Mouse (Mus musculus): ENCODE measurements at regions not wholly inside any gene's neighbourhood (a gene's known extent, or its start where the extent isn't known, plus 50 kb on each side); places are given as distances from the start of the nearest gene placed in this dataset.

- Histone ChIP-seq H3K27ac (ENCODE audit: insufficient read depth, low read depth) (no peak overlapping the region), H3K9ac (ENCODE audit: insufficient read depth, low read depth) (no peak overlapping the region), H3K4me2 (ENCODE audit: insufficient read depth, low read depth, poor library complexity, severe bottlenecking) (no peak overlapping the region), H3K4me1 (ENCODE audit: control insufficient read depth in 1 of 2, insufficient read depth in 2 of 2) (peaks cover 0 to 4% of the 10 kb centered on the region in 2 experiments; a peak in 1 of 4 replicates), H3K27me3 (replicated peaks) (no peaks in the 10 kb centered on the region), H3K4me3 (replicated peaks in 1 of 3; ENCODE audit: low read depth in 2 of 3, low read length in 2 of 3, poor library complexity in 1 of 3) (no peak overlapping the region), H3K9me3 (replicated peaks; ENCODE audit: low read length) (no peaks in the 10 kb centered on the region), H3K36me3 (replicated peaks in 1 of 2; ENCODE audit: control insufficient read depth in 1 of 2, insufficient read depth in 1 of 2, low read length in 1 of 2) (no peaks in the 10 kb centered on the region), H3K79me2 (replicated peaks; ENCODE audit: control insufficient read depth, extremely low read depth, insufficient read depth, poor library complexity, severe bottlenecking) (no peaks in the 10 kb centered on the region)
- TF ChIP-seq EP300 (IDR thresholded peaks at IDR 0.05; ENCODE audit: low read length) (peak; percentile 67), MAX (IDR thresholded peaks at IDR 0.05; ENCODE audit: low read length) (no peak), ETS1 (conservative IDR thresholded peaks at IDR 0.05; ENCODE audit: low read depth, low read length) (peak; percentile 69), NRF1 (IDR thresholded peaks at IDR 0.05; ENCODE audit: low read depth, low read length) (no peak), GABPA (IDR thresholded peaks at IDR 0.05; ENCODE audit: insufficient replicate concordance, low read depth, low read length) (no peak), JUND (conservative IDR thresholded peaks at IDR 0.05; ENCODE audit: low read depth, low read length) (peak; percentile 24)
- in situ Hi-C loops (cut with MboI; ENCODE audit: low pct_ligation_motif_present, low pct_unique_long_range_greater_than_20kb, low sequenced_read_pairs) (no loop called here), dilution Hi-C loops (cut with MboI; ENCODE audit: extremely low pct_ligation_motif_present, extremely low pct_unique_long_range_greater_than_20kb, low sequenced_read_pairs) (no loop called here)
- peak; percentile 64 for DNase-seq (ENCODE audit: extremely low read depth)
Measured at GRCm38 (mm10) chr5:90077025-90077536, 146.7 kb downstream of the Cox18 start.

- Histone ChIP-seq H3K4me2 (ENCODE audit: insufficient read depth, low read depth, poor library complexity, severe bottlenecking) (no peak overlapping the region), H3K4me3 (replicated peaks in 1 of 3; ENCODE audit: low read depth in 2 of 3, low read length in 2 of 3, poor library complexity in 1 of 3) (no peak overlapping the region), H3K27ac (ENCODE audit: insufficient read depth, low read depth) (no peak overlapping the region), H3K4me1 (ENCODE audit: control insufficient read depth in 1 of 2, insufficient read depth in 2 of 2) (peaks cover 0 to 4% of the 10 kb centered on the region in 2 experiments; a peak in 1 of 4 replicates), H3K27me3 (replicated peaks) (no peaks in the 10 kb centered on the region), H3K9me3 (replicated peaks; ENCODE audit: low read length) (no peaks in the 10 kb centered on the region), H3K36me3 (replicated peaks in 1 of 2; ENCODE audit: control insufficient read depth in 1 of 2, insufficient read depth in 1 of 2, low read length in 1 of 2) (no peaks in the 10 kb centered on the region), H3K9ac (ENCODE audit: insufficient read depth, low read depth) (no peak overlapping the region), H3K79me2 (replicated peaks; ENCODE audit: control insufficient read depth, extremely low read depth, insufficient read depth, poor library complexity, severe bottlenecking) (no peaks in the 10 kb centered on the region)
- in situ Hi-C loops (cut with MboI; ENCODE audit: low pct_ligation_motif_present, low pct_unique_long_range_greater_than_20kb, low sequenced_read_pairs) (no loop called here), dilution Hi-C loops (cut with MboI; ENCODE audit: extremely low pct_ligation_motif_present, extremely low pct_unique_long_range_greater_than_20kb, low sequenced_read_pairs) (no loop called here)
- no peak for TF ChIP-seq SIN3A (IDR thresholded peaks at IDR 0.05; ENCODE audit: low read length)
- no peak for TF ChIP-seq E2F4 (IDR thresholded peaks at IDR 0.05; ENCODE audit: insufficient replicate concordance, low read depth, low read length)
- TF ChIP-seq ZNF384 (IDR thresholded peaks at IDR 0.05; ENCODE audit: low read depth, low read length), result no peak
- TF ChIP-seq ETS1 (conservative IDR thresholded peaks at IDR 0.05; ENCODE audit: low read depth, low read length), result no peak
- no peak for TF ChIP-seq SMC3 (IDR thresholded peaks at IDR 0.05; ENCODE audit: low read depth, low read length)
- TF ChIP-seq POLR2A (IDR thresholded peaks at IDR 0.05; ENCODE audit: low read depth, low read length), result no peak
- no peak for TF ChIP-seq NELFE (IDR thresholded peaks at IDR 0.05; ENCODE audit: low read depth, low read length)
- no peak for DNase-seq (ENCODE audit: extremely low read depth)
Measured at GRCm38 (mm10) chr5:90075629-90076349, 148.0 kb downstream of the Cox18 start.

GRCm38 (mm10) chr5:90071806-90072205 is 152.0 kb downstream of the Cox18 start:
- H3K4me1 ChIP-seq (ENCODE audit: control insufficient read depth in 1 of 2, insufficient read depth in 2 of 2), result no peaks in the 10 kb centered on the region
- H3K4me2 ChIP-seq (ENCODE audit: insufficient read depth, low read depth, poor library complexity, severe bottlenecking), result no peak overlapping the region
- no peak overlapping the region for H3K4me3 ChIP-seq (replicated peaks in 1 of 3; ENCODE audit: low read depth in 2 of 3, low read length in 2 of 3, poor library complexity in 1 of 3)
- no peaks in the 10 kb centered on the region for H3K36me3 ChIP-seq (replicated peaks in 1 of 2; ENCODE audit: control insufficient read depth in 1 of 2, insufficient read depth in 1 of 2, low read length in 1 of 2)
- no peaks in the 10 kb centered on the region for H3K27me3 ChIP-seq (replicated peaks)
- H3K79me2 ChIP-seq (replicated peaks; ENCODE audit: control insufficient read depth, extremely low read depth, insufficient read depth, poor library complexity, severe bottlenecking), result no peaks in the 10 kb centered on the region
- no peak overlapping the region for H3K27ac ChIP-seq (ENCODE audit: insufficient read depth, low read depth)
- dilution Hi-C loops (cut with MboI; ENCODE audit: extremely low pct_ligation_motif_present, extremely low pct_unique_long_range_greater_than_20kb, low sequenced_read_pairs), result no loop called here
- no peak overlapping the region for H3K9ac ChIP-seq (ENCODE audit: insufficient read depth, low read depth)
- in situ Hi-C loops (cut with MboI; ENCODE audit: low pct_ligation_motif_present, low pct_unique_long_range_greater_than_20kb, low sequenced_read_pairs), result no loop called here
- no peaks in the 10 kb centered on the region for H3K9me3 ChIP-seq (replicated peaks; ENCODE audit: low read length)
- no peak for DNase-seq (ENCODE audit: extremely low read depth)
- TF ChIP-seq JUN (IDR thresholded peaks at IDR 0.05; ENCODE audit: insufficient read depth, low read depth, low read length) (no peak), JUND (conservative IDR thresholded peaks at IDR 0.05; ENCODE audit: low read depth, low read length) (no peak)

All from CH12.LX (cell line).